Mouse (Mus musculus) embryo, embryonic 11 days (tissue): ENCODE data around the gene Abcb1b.
"Not testable (repeated sequence)": the region's sequence is repeated elsewhere in the genome, so short reads cannot be mapped to it uniquely, and the experiment has no call there.

Source experiments
- DNase-seq: peaks from one replicate; pipeline ENCODE4 v3.0.0-alpha.2; 2015

Gene Abcb1b

GRCm38 (mm10) chr5:8797987-8798751 is at the start of gene Abcb1b:
Gene Abcb1b (plus strand): TSS chr5:8798147.
- DNase-seq, result peak; percentile 69

DNA sequence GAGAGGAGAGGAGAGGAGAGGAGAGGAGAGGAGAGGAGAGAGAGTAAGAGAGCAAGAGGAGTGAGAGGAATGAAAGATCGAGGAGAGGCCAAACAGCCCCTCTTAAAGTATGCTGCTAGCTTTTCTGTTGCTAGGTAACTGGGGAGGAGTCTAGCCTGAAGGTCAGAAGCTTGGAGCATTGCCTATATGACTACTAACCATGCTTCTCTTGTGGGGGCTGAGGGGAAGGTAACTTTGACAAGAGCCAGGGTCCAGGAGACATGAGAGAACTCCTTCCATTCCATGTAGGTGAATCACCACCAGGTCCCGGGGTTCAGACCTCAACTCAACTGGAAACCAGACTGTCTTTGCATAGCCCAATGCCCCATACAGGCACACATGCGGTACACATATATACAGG is 25.1 kb upstream of the Abcb1b start:
- DNase-seq, result no peak

GRCm38 (mm10) chr5:8778311-8778710 is 19.6 kb upstream of the Abcb1b start:
- DNase-seq, result no peak

- DNase-seq, result no peak
Measured at GRCm38 (mm10) chr5:8778751-8779150, 19.2 kb upstream of the Abcb1b start.

DNA sequence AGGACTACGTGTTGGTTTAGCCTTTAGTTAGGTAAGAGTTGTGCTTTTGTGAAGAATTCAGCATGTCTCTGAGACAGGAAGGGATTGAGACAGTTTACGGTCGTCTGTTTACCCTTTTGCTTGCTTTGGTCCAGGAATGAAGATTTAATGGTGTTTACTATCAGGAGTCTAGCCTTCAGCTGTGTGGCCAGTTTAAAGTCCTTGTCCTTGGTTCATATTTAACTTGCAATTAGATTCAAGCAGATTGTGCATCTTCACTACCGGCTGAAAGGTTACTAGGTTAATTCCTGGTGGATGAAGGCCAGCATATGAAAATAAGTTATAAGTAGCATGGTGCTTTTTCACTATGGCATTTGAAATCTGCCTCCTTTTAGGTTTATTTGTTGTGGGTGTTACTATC is 5.7 kb upstream of the Abcb1b start:
- DNase-seq, result no peak

DNA sequence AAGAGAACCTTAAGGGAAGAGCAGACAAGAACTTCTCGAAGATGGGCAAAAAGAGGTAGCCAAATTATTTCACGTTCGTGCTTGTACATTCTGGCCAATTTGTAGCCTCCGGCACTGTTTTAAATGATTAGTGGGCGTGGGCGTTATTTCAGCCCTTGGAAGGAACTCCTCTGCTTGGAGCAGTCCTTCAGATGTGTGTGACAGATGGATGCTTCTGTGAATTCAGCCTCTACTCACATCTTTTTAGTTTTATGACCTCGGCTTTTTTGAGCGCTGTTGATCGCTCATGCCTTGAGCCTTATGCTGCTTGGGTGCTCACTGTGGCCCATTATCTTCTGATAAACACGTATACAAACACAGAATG is 787 bp downstream of the Abcb1b start:
- peak; percentile 7 for DNase-seq

- no peak for DNase-seq
Measured at GRCm38 (mm10) chr5:8805742-8806141, 7.8 kb downstream of the Abcb1b start.

- no peak for DNase-seq
Measured at GRCm38 (mm10) chr5:8807137-8808004, 9.4 kb downstream of the Abcb1b start.

DNA sequence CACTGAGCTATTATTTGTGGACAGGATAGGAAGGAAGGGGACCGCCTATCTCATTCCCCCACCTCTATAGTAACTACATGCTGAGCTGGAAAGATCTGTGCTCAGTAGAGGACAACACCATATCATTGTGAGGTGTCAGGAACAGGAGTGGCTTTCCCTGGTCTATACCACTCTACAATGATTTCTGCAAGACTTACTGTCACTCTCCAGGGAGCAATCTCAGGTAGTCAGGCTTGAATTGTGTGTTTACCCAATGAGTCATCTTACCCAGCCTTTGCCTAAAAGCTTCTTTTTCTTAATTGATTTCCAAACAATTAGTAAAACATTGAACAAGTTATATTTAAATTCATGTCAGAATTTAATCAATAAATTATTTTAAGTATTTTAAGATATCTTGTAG is 15.9 kb downstream of the Abcb1b start:
- DNase-seq, result no peak

DNA sequence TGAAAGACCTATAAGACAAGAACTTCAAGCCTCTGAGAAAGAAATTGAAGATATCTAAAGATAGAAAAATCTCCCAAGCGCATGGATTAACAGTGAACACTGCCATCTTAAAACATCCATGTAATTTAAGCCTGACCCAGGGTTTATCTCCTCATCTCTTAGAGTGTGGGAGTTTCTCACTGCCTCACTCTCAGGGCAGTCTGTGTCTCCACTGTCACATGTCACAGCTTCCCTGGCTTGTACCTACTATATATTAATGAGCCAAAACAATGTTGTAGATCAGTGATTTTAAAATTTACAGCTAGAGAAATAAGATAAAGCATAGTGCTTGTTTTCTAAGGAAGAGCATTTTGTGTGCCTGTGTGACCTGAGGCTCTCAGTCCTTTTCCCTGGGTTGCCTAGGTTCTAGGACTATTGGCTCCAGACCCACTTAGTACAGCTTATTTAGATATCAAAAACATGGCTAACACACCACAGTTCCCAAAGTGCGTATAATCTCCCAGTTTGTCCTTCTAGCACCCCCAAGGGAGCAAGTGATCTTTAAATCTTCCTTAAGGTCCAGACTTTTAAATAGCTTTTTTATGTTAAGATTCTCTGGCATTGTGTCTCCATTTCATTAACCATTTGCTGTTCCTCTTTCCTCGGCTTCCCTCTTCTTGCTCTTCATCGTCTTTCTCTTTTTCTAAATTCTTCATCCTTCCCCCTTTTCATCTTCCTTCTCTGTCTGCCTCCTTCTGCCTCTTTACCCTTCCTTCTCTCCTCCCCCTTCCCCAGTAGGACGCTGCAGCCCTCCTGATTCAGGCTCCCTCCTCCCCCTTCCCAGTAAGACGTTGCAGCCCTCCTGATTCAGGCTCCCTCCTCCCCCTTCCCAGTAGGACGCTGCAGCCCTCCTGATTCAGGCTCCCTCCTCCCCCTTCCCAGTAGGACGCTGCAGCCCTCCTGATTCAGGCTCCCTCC is 22.0 kb downstream of the Abcb1b start:
- peak; percentile 17 for DNase-seq

GRCm38 (mm10) chr5:8820592-8821104 is 22.7 kb downstream of the Abcb1b start:
- DNase-seq, result not testable (repeated sequence)

GRCm38 (mm10) chr5:8838661-8839438 is 40.9 kb downstream of the Abcb1b start:
- peak; percentile 6 for DNase-seq

- DNase-seq, result no peak
Measured at GRCm38 (mm10) chr5:8839651-8840050, 41.7 kb downstream of the Abcb1b start.

- peak; percentile 77 for DNase-seq
Measured at GRCm38 (mm10) chr5:8840887-8841286, 42.9 kb downstream of the Abcb1b start.

GRCm38 (mm10) chr5:8842815-8843214 is 44.9 kb downstream of the Abcb1b start:
- DNase-seq, result peak; percentile 17

DNA sequence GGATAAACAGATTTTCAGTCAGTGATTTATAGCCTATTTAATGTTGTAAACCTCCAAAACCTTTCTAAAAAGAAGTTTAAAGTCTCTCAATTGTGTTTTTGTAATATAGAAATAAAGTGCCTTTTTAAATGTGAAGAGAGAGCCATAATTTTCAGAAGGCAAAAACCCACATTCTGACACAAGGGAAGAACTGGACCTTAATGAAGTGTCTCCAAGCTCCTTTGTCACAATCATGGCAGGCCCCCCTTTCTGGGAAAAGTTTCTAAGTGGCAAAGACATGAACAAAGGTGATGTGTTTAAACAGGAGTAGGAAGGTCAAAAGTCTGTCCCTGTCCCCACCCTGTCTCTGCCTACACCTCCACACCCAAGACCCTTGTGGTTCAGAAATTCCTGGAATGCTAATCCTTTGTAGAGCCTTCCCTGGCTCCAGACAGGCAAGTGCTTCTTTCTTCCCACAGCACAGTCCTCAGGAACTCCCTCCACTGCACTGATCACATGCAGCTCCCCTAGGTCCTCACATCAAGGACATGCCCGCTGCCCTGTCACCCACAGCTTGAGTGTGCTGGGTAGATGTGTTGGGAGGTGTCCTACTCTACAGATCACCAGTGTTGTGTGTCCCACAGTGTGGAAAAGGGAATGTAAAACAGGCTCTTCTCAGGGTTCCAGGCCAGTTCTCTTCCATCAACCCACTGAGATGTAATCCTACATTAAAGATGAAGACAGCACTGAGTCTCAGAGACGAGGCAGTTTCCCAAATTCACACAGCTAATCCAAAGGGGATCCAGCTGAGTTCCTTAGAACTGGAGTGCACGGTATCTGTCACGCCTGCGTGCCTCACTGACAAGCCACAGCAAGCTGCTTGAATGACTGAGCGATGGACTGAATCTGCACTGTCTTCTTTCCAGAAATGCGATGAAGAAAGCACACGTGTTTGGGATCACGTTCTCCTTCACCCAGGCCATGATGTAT is 50.9 kb downstream of the Abcb1b start:
- DNase-seq, result not testable (repeated sequence)

GRCm38 (mm10) chr5:8850851-8851250 is 52.9 kb downstream of the Abcb1b start:
- DNase-seq, result no peak

- DNase-seq, result no peak
Measured at GRCm38 (mm10) chr5:8857201-8857600, 59.3 kb downstream of the Abcb1b start.

DNA sequence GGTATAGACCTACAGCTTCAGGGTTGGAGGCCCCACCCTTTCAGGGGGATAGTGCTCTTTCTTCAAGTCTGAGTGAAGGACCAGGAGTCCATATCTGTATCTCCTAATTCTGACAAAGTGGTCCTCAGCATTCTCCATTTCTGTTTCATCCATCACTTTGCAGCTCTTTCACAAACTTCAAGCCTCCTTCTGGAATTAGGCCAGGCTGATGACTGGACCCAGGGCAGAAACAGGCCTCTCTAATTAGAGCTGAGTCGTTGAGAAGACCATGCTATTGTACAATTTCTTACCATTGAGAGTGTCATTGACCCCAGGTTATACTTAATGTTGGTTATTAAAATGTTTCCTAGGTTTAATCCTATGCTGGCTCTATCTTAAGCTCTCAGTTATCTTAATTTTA is 63.9 kb downstream of the Abcb1b start:
- DNase-seq, result no peak

DNA sequence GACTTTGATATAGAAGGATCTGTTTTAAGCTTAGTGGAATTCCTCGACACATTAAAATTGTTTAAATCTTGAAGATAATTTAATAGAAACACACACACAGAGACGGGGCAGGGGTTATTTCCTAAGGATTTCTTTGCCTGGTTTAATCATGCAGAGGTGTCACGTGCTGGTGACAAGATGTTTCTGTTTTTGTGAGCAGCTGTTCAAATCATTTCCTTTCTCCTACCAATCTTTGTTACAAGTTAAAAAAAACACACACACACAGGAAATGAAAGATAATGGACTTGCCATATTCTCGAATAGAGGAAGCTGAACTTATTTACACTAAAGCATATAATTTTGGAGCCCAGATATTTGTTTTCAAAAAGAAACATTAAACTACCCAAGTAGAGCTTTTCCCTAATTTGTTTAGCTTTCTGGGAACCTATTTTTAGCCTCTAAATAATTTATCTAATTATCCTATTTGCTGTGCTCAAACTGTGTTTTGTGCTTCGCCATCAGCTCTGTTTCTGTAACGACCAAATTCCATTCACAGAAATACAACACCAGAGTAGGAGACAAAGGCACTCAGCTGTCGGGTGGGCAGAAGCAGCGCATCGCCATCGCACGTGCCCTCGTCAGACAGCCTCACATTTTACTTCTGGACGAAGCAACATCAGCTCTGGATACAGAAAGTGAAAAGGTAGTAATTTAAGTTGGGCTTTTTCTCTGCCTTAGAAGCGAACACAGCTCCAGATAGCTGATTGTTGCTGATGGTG is 65.8 kb downstream of the Abcb1b start:
- no peak for DNase-seq
